Mouse (Mus musculus) G1E-ER4 (cell line): ENCODE measurements around the gene Cryzl2. TPM values are rescaled to one million over a fixed set of nuclear protein-coding genes. Genes with fewer than 3 reads are reported as not detected.

Experiments used
- GATA1 ChIP-seq: IDR thresholded peaks from one replicate; pipeline ENCODE4 v1.8.0; 2012; ENCODE audit warnings: low read length, inconsistent platforms
- polyA plus RNA-seq: library from polyadenylated mRNA; stranded (reverse); fragments of >175 nt; gene quantifications from 2 replicates; pipeline ENCODE4 v1.2.3, GENCODE M21; 2012

The Cryzl2 gene
- polyA plus RNA-seq, 1 experiment, result not detected

DNA sequence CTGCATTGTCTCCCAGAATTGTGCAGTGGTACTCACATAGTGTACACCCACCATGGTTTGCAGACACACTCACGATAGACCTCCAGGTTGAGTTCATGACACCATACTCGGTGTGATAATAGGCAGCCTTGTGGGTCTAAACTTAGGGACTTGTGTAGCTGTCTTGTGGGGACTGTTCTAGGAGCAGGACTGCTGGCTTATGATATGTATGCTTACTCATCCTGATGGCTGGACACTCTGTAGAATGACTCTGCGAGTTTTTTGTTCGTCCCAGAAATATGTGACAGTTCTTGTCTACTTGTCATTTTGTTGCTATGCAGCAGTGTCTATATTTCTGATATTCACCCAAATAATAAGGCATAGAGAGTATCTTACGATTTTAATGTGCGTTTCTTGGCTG is 23.3 kb downstream of the Cryzl2 start:
- no peak for TF ChIP-seq GATA1

DNA sequence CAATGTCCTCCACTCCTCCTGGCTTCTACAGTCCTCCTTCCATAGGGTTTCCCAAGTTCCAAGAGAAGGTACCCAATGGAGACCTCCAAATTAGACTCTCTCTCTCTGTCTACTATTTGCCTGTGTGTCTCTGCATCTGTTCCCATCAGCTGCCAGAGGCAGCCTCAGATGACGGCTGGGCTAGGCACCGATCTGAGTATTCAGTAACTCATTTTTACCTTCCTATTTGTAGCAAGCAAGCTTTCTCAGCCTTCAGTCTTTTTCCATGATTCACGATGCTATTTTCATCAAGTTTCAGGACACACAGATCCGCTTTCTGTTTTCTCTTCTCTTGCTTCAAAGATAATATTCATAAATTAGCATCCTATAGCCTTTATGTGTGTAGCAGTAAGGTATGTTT is 25.8 kb downstream of the Cryzl2 start:
- no peak for TF ChIP-seq GATA1

DNA sequence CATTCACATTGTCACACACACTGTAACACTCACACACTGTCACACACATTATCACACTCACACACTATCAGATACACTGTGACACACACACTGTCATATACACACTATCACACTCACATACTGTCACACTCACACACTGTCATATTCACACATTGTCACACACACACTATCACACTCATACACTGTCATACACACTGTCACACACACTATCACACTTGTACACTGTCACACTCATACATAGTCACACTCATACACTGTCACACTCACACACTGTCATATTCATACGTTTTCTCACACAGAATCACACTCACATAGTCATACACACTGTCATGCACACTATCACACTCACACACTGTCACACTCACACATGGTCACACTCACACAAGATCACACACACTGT is 42.3 kb downstream of the Cryzl2 start:
- no peak for TF ChIP-seq GATA1

DNA sequence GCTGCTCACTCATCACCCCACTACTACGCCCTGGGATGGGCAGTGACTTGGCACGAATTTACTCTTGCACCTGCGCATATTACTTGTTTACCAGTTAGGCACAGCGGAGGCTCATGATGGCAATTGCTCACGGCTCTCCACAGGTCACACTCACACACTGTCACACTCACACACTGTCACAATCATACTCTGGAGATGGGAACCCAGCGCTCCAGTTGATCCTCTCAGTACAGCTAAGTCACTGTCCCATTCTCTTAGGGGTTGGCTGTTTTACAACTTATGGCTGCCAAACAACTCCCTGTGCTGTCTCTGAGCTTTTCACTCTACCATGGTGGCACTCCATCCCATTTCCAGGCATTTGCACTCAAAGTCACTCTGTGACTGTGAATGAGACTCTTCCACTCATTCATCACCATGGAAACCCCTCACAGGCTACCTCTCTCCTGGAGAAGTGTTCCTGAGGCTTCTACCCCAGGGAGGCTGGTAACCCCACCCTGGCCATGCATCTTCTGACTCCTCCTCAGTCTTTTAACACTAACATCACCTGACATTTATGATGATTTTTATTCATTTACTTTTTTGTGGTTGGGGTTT is 43.1 kb downstream of the Cryzl2 start:
- TF ChIP-seq GATA1, result no peak

DNA sequence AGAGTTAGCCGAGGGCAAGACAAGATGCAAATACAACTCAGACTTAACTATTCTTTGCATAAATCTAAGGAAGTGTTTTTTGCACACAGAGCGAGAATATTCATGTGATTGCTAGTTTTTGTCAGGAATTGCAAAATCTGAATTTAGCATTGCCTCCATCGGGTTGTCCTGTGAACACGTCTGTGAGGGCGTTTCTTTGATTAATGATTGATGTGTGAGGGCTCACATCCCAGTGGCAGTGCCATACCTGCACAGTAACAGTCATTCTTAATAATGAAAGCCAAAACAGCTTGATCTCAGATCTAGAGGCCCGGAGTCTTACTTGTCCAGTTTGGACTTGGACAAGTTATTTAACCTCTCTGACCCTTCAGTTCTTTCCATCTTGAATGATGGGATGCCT is 44.7 kb downstream of the Cryzl2 start:
- TF ChIP-seq GATA1, result no peak

DNA sequence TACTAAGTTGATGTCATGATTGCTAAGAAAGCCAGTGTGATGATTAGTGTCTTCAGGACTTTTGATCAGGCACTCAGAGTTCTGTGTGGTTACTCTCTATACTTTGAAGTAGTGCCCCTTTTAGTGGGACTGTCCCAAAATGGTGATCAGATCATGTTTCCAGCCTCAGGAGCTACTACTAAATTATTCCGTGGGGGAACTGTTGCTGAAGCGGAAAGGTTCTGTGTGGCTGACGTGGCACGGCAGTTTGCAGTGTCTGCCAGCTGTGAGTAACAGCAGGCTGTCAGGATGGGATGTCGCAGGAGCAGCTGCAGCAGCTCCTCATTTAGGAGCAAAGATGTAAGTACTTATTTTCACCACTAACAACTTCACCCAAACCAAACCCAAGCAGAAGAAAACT is 48.1 kb downstream of the Cryzl2 start, which contains the start of gene Sec16b:
Gene Sec16b, plus strand, starts transcription at position 207 of the 400 bp plus-strand sequence.
- no peak for TF ChIP-seq GATA1

DNA sequence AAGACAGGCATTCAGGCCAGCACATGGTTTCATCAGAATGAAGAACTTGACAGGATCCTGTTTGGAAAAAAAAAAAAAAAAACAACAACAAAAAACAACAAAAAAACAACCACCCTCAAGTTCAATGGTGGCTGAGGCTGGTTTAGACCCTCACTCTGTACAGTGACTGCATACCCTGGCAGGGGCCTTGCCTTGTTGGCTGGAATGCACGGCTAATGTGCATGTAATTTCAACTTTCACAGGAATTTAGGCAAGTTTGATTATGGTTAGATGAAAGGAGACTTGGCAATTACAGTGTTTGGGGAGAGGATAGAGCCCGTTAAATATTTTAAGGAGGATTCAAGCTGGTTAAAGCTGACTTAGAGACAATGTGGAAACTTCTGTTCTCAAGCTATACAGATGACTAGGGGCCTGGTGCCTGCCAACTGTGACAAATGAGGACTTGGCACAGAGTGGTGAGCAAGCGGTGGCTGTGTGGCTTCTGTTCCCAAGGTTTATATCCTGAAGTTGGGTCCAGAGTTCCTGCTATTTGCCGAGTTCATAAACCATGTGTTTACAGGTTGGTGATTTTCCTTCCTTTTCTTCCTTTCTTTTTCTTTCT is 48.7 kb downstream of the Cryzl2 start:
- TF ChIP-seq GATA1, result no peak

DNA sequence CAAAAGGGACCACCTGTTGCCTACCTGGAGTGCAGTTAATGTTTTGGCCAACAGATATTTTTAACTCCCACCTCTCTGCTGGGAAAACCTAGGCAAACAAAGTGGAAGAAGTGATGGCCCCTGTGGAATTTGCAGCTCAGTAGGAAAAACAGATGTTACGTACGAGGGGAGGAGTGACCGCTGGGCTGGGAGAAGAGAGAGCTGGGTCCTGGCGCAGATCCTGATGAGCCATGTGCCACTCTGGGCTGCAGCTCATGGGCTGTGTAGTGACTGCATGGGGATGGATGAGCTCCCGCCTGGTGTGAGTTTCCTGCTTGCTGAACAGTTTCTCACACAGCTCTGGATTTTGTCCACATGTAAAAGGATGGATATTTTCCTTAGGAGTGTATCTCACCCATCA is 49.4 kb downstream of the Cryzl2 start:
- TF ChIP-seq GATA1, result no peak

DNA sequence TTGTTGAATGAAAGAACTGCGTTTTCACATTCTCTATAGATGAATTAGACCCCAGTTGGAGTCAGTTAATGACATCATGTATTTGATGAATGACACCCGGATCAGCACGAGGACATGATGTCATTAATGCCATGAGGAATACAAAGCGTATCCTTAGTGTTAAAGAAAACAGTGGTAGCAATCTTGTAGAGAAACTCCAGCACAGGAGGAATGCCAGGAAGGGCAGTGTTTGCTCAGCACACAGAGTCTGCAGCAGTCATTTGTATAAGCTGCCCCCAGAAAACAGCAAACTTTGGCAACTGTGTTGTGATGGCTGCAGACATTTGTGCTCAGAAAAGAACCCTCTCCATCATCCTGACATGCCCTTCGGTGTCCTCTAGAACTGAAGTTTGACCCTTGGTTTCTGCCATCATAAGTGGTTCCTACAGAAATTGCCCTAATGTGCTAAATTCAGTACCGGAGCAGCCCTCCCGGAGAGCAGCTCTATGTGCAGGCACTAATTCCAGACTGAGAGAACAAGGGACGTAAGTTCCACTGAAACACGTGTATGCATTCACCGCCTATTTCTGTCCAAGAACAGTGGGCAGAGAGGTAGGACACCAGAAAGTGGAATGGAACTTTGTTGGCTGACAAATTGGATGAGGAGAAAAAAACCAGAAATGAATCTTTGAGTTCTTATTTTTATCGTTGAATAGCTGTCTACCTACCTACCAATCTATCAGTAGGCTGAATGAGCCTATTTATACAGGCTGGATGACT is 54.5 kb downstream of the Cryzl2 start:
- TF ChIP-seq GATA1, result no peak

DNA sequence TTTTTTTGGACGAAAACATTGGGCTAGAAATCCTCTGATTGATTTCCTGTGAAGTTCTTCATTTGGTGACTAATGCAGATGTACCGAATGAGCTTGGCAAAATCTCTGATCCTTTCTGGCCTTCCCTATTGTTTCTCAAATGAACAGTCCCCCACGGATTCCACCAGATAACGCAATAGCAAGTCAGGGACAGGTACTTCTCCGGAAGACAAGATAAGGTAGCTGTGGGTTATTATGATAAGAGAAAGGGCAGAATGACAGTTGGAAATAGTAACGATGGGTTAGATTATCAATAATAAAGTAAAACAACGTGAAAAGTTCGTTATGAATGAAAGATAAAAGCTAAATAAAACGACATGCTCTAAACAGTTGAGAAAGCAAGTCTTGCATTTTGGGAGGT is 55.2 kb downstream of the Cryzl2 start:
- TF ChIP-seq GATA1, result peak; percentile 52

DNA sequence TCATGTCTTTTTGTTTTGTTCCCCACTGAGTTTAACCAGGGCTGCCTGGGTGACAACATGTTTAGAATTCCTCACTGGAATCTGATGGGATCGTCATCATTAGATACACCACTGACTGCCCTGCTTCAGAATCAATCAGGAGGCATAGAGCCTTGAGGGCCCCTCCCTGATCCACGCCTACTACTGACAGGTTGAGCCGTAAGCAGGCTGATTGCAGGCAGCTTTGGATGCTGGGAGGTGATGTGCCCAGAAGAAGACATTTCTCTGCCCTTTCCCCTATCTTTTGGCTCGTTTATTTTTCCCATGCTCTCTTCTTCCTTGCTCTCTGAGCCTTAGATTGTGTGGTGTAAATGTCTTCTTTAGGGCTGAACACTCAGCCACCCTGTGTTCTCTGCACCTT is 55.9 kb downstream of the Cryzl2 start:
- TF ChIP-seq GATA1, result no peak

DNA sequence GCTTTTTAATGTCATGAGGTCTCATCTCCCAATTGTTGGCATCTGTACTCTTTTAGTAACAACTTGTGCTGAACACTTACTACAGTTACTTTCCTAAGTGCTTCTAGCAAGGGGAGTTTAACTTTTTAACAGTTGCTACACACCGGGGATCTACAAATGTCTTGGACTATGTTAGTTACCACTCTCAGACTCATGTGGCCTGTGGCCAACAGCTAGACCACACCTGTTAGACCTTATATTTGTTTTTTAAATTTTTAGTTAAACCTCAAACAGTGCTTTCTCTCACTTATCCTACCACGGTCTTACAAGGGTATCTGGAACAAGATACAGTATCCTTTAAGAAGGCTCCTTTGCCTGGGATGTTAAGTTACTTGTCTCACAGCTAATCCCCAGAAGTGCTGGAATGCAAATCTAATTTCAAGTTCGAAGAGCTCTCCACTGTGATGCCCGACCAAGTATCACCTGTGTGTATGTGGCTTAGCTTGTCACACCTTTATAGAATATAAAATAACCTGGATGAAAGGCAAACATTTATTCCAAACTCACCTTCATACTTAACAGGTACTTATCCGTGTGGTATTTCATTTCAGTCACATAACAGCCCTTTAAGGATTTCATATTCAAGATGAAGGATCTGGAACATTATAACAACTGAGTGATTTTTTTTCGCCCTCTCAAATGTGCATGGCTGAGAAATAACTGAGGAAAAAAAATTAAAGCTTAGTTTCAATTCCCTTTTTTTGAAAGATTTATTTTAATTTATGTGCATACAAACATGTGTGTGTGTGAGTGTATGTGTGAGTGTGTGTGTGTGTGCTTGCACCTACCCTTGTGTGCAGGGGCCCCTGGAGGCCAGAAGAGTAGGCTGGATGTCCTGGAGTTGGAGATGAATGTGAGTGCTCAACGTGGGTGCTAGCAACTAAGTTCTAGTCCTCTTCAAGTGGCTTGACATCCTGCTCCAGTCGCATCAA is 58.7 kb downstream of the Cryzl2 start:
- no peak for TF ChIP-seq GATA1

DNA sequence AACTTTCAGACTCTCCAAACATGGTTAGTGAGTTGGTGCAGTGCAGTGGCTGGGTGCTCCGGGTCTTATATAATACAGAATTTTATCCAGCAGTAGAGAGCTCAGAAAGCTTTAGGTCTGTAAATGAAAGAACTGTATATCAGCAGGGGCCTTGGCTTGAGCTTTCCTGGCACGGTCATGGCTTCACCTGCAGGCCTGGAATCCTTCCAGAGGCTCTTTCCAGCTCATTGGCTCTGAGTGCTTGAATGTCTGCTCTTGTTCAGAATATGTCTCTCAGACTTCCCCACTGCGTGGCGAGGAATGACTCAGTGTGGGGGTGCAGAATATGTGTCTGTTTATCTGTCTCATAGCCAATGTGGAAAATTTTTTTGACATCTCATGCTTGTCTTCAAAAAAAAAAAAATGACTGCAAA is 59.7 kb downstream of the Cryzl2 start:
- no peak for TF ChIP-seq GATA1

DNA sequence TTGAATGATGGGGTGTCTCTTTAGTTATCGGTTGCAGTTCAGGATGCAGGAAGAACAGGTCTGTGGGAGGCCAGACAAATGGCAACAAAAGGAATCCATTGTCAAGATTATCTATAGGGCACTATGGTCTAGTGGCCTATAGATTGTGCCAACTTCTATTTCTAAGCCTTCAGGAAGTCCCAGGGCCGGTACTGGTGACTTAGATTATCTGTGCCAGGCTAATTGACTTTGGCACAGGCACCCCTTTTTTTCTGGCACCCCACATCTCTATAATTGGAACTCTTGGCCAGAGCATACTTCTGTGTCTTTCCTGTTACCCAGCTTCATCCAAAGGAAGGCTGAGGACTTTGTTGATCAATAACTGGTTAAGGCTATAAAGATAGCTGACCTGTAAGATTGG is 61.0 kb downstream of the Cryzl2 start:
- TF ChIP-seq GATA1, result no peak

DNA sequence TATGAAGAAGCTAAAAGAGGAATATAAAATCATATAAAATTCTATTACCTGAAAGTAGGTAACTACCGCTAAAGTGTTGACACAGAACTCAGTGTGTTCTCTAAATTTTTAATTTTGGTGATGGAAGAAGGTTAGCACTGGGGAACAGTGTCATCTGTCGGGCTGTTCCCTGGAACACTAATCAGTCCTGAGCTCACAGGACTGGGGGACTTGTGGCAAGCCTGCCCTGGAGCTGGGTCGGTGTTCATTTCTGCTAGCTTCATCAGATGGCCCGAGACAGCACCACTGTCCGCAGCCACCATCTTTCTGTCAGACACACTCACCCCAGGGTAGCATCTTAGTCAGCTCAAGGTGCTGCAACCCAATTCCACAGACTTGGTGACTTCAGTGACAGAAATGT is 63.9 kb downstream of the Cryzl2 start:
- TF ChIP-seq GATA1, result no peak

DNA sequence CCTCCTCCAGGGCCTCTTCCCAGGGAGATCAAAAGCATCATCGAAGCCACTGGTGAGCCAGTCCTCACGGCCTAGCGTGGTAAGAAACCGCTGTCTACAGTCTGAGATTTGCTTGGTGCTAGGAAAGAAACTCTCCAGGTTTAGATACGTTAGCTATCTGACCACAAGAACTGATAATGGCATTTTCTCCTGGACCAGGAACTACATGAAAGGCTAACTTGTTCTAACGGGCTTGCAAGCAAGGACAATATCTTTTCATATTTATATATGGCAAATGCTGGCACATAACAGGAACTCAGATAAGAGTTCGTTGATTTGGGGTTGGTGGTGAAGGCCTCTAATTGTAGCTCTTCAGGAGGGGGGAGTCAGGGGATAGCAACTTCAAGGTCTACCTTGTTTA is 66.4 kb downstream of the Cryzl2 start:
- TF ChIP-seq GATA1, result no peak
